In genomic region chr1:156179875-156180274, GRCm38 (mm10) we compare ENCODE assay signal across 10 mouse cellular contexts. TPM values are rescaled to one million over a fixed set of nuclear protein-coding genes. Genes with fewer than 3 reads are reported as not detected.
DNase-seq lines count a peak whose midpoint lies in the region; ATAC-seq and TF ChIP-seq lines count a peak whose summit lies in the region.
"Had no signal": no experiment of that assay in that cellular context is flagged by ENCODE, and none has a peak within 500 bp of the region (broad histone marks: within the 10 kb centered on the region; RNA-seq: fewer than 3 reads in every experiment).

No protein-coding gene starts in this region.

- intact Hi-C loops in left cerebral cortex, postnatal 4 days (cut with DNase I): no loop called here

- TF ChIP-seq POLR2A in kidney, adult 2 months (IDR thresholded peaks at IDR 0.05; ENCODE audit: low read depth, low read length): no peak
- no peak for TF ChIP-seq POLR2A in cerebellum, adult 2 months (IDR thresholded peaks at IDR 0.05; ENCODE audit: borderline replicate concordance, insufficient read depth, low read length)

- H3K36me3 ChIP-seq in kidney, embryonic 15.5 days: no peaks in the 10 kb centered on the region
- no peaks in the 10 kb centered on the region for H3K36me3 ChIP-seq in kidney, adult 2 months (ENCODE audit: control insufficient read depth, insufficient read depth, low read length)
- H3K36me3 ChIP-seq in forebrain, postnatal 0 days (ENCODE audit: insufficient read depth): no peaks in the 10 kb centered on the region
- H3K36me3 ChIP-seq in stomach, embryonic 15.5 days: no peaks in the 10 kb centered on the region
- H3K36me3 ChIP-seq: embryonic facial prominence, embryonic 12.5 days had no signal

- no peak for ATAC-seq in kidney, embryonic 15.5 days (replicated peaks; ENCODE audit: low FRiP score)
- peak; percentile 89 for ATAC-seq in forebrain, postnatal 0 days
- no peak; the same call in 1 of the 2 replicates for ATAC-seq in stomach, embryonic 15.5 days (ENCODE audit: insufficient read depth, low FRiP score, low read depth)

- WGBS in kidney, embryonic 15.5 days: 35% methylated on average over 11 of the region's 11 CpGs
- 63% methylated on average over 11 of the region's 11 CpGs for WGBS in kidney, adult 2 months
- 6% methylated on average over 11 of the region's 11 CpGs for WGBS in cerebellum, adult 2 months
- 18% methylated on average over 11 of the region's 11 CpGs for WGBS in forebrain, postnatal 0 days
- 24% methylated on average over 11 of the region's 11 CpGs for WGBS in stomach, embryonic 15.5 days

- H3K9me3 ChIP-seq in kidney, embryonic 15.5 days (replicated peaks): no peaks in the 10 kb centered on the region
- no peaks in the 10 kb centered on the region for H3K9me3 ChIP-seq in forebrain, postnatal 0 days (ENCODE audit: low read length)
- H3K9me3 ChIP-seq in stomach, embryonic 15.5 days: no peaks in the 10 kb centered on the region
- H3K9me3 ChIP-seq: embryonic facial prominence, embryonic 12.5 days had no signal

- DNase-seq in kidney, adult 2 months: no peak
- DNase-seq in cerebellum, adult 2 months: peak; percentile 25 to 45
- DNase-seq in forebrain, postnatal 0 days: peak; percentile 82
- peak; percentile 89 for DNase-seq in left cerebral cortex, postnatal 4 days
- no peak for DNase-seq in kidney, postnatal 14 days
- DNase-seq in adrenal gland, adult 8-10 months: no peak

- no peak overlapping the region for H3K4me3 ChIP-seq in kidney, embryonic 15.5 days (replicated peaks)
- no peak overlapping the region for H3K4me3 ChIP-seq in kidney, adult 2 months (ENCODE audit: insufficient read depth, low read depth, low read length)
- no peak overlapping the region for H3K4me3 ChIP-seq in cerebellum, adult 2 months (replicated peaks; ENCODE audit: insufficient read depth, low read depth, low read length)
- no peak overlapping the region for H3K4me3 ChIP-seq in forebrain, postnatal 0 days (ENCODE audit: low read depth, low read length)
- H3K4me3 ChIP-seq in stomach, embryonic 15.5 days (replicated peaks): no peak overlapping the region
- H3K4me3 ChIP-seq: embryonic facial prominence, embryonic 12.5 days had no signal

- no peak for TF ChIP-seq CTCF in kidney, adult 2 months (conservative IDR thresholded peaks at IDR 0.05; ENCODE audit: insufficient read depth, insufficient read length, low read depth, low read length)
- TF ChIP-seq CTCF in cerebellum, adult 2 months (IDR thresholded peaks at IDR 0.05; ENCODE audit: borderline replicate concordance, insufficient read depth, low read depth, low read length): no peak
- no peak for TF ChIP-seq CTCF in forebrain, postnatal 0 days (IDR thresholded peaks at IDR 0.05; ENCODE audit: low read depth)

- no peak overlapping the region for H3K9ac ChIP-seq in kidney, embryonic 15.5 days
- H3K9ac ChIP-seq in forebrain, postnatal 0 days: 0 out of 2 replicates have a peak overlapping the region, but pooled peaks have one; percentile 10
- no peak overlapping the region for H3K9ac ChIP-seq in stomach, embryonic 15.5 days
- H3K9ac ChIP-seq: embryonic facial prominence, embryonic 12.5 days had no signal

- H3K27me3 ChIP-seq in kidney, embryonic 15.5 days: peaks cover 58% of the 10 kb centered on the region
- no peaks in the 10 kb centered on the region for H3K27me3 ChIP-seq in kidney, adult 2 months (replicated peaks; ENCODE audit: control insufficient read depth, insufficient read depth, low read length)
- no peaks in the 10 kb centered on the region; the same call in 1 of the 2 replicates for H3K27me3 ChIP-seq in cerebellum, adult 2 months (ENCODE audit: control insufficient read depth, insufficient read depth, low read length)
- no peaks in the 10 kb centered on the region for H3K27me3 ChIP-seq in forebrain, postnatal 0 days (ENCODE audit: insufficient read depth, low read length)
- no peaks in the 10 kb centered on the region for H3K27me3 ChIP-seq in stomach, embryonic 15.5 days (replicated peaks)
- H3K27me3 ChIP-seq: embryonic facial prominence, embryonic 12.5 days had no signal

- H3K4me1 ChIP-seq in kidney, embryonic 15.5 days: peaks cover 28% of the 10 kb centered on the region
- H3K4me1 ChIP-seq in kidney, adult 2 months (ENCODE audit: control insufficient read depth, insufficient read depth, low read length): peaks cover 5% of the 10 kb centered on the region; the same call in 1 of the 2 replicates
- peaks cover 4% of the 10 kb centered on the region for H3K4me1 ChIP-seq in cerebellum, adult 2 months (ENCODE audit: control insufficient read depth, insufficient read depth, low read length)
- peaks cover 36% of the 10 kb centered on the region for H3K4me1 ChIP-seq in forebrain, postnatal 0 days (ENCODE audit: insufficient read depth)
- peaks cover 8% of the 10 kb centered on the region; the same call in 1 of the 2 replicates for H3K4me1 ChIP-seq in stomach, embryonic 15.5 days

- H3K4me2 ChIP-seq in kidney, embryonic 15.5 days: 0 out of 2 replicates have a peak overlapping the region, but pooled peaks have one; percentile 1
- no peak overlapping the region for H3K4me2 ChIP-seq in forebrain, postnatal 0 days (ENCODE audit: low read depth)
- no peak overlapping the region for H3K4me2 ChIP-seq in stomach, embryonic 15.5 days
- H3K4me2 ChIP-seq: embryonic facial prominence, embryonic 12.5 days had no signal

- no peak overlapping the region for H3K27ac ChIP-seq in kidney, embryonic 15.5 days
- H3K27ac ChIP-seq in kidney, adult 2 months (ENCODE audit: insufficient read depth, low read depth, low read length): no peak overlapping the region
- no peak overlapping the region for H3K27ac ChIP-seq in cerebellum, adult 2 months (ENCODE audit: insufficient read depth, low read length)
- H3K27ac ChIP-seq in forebrain, postnatal 0 days (ENCODE audit: low read depth, low read length): peak overlapping the region; percentile 35; the same call in 1 of the 2 replicates
- peak overlapping the region; percentile 7; the same call in 1 of the 2 replicates for H3K27ac ChIP-seq in stomach, embryonic 15.5 days
- H3K27ac ChIP-seq: embryonic facial prominence, embryonic 12.5 days had no signal

RNA-seq across cellular contexts. Expression of gene Fam163a, which starts 25.0 kb away (rescaled TPM):
- polyA plus RNA-seq in kidney, embryonic 15.5 days (2015; fragmentation: Nextera tagmentation; extraction: Ambion mirVana): 0.91 and 1.5 TPM in 2 replicates
- 5.7 and 6.9 TPM in 2 replicates for polyA plus RNA-seq in kidney, adult 2 months (2012; rRNA removed)
- polyA plus RNA-seq in cerebellum, adult 2 months (2012; rRNA removed): 2.4 and 3.4 TPM in 2 replicates
- total RNA-seq in forebrain, postnatal 0 days (2014; rRNA removed): 3.8 and 5.2 TPM in 2 replicates
- polyA plus RNA-seq in forebrain, postnatal 0 days (2015; fragmentation: Nextera tagmentation; extraction: Ambion mirVana): 4.8 and 6.9 TPM in 2 replicates
- 1 to 10 TPM; 4.6 to 6.1 TPM for total RNA-seq in left cerebral cortex, postnatal 4 days (2021)
- polyA plus RNA-seq in stomach, embryonic 15.5 days (2015; fragmentation: Nextera tagmentation; extraction: Ambion mirVana): 4.7 and 4.9 TPM in 2 replicates
- total RNA-seq in adrenal gland, adult 8-10 months (2022): 10 to 100 TPM; 10.8 to 21.6 (median 13.5) TPM
- total RNA-seq: liver, adult 2 months had no signal

Comparison
In these comparisons a context has a peak if more than half of its experiments do, and no peak if none do; other contexts are left out.
1. H3K27ac ChIP-seq: peak in forebrain, postnatal 0 days (single experiment) and stomach, embryonic 15.5 days (single experiment); none in kidney, embryonic 15.5 days (single experiment), kidney, adult 2 months (single experiment) and cerebellum, adult 2 months (single experiment).
2. DNase-seq: peak in cerebellum, adult 2 months (2 of 2), forebrain, postnatal 0 days (single experiment) and left cerebral cortex, postnatal 4 days (single experiment); none in kidney, adult 2 months (single experiment), kidney, postnatal 14 days (single experiment) and adrenal gland, adult 8-10 months (single experiment).